Mouse (Mus musculus) myocyte (in vitro differentiated cells): ENCODE data around the gene Nbas.

ENCODE experiments used
- MAX ChIP-seq: IDR thresholded peaks from one replicate; pipeline ENCODE4 v1.6.1; 2011; ENCODE audit warnings: low read depth, mild to moderate bottlenecking, control low read depth
- MYOG ChIP-seq, 3 experiments: IDR thresholded peaks; one replicate each; pipeline ENCODE4 v1.6.1; 2011; ENCODE audit warnings: control low read depth in 2 of 3, low read depth in 2 of 3, mild to moderate bottlenecking in 2 of 3; ENCODE audit not compliant: insufficient read length in 2 of 3, control insufficient read depth in 1 of 3, insufficient read depth in 1 of 3
- POLR2A ChIP-seq: IDR thresholded peaks from one replicate; pipeline ENCODE4 v1.6.1; 2011; ENCODE audit warnings: low read depth, mild to moderate bottlenecking, control low read depth, moderate library complexity; ENCODE audit not compliant: insufficient read length
- POLR2AphosphoS2 ChIP-seq: IDR thresholded peaks from one replicate; pipeline ENCODE4 v1.6.1; 2011; ENCODE audit warnings: low read depth, control low read depth; ENCODE audit not compliant: insufficient read length
- TCF12 ChIP-seq: IDR thresholded peaks from one replicate; pipeline ENCODE4 v1.6.1; 2011; ENCODE audit warnings: mild to moderate bottlenecking, control low read depth; ENCODE audit not compliant: poor library complexity, insufficient read depth, severe bottlenecking
- USF1 ChIP-seq: IDR thresholded peaks from one replicate; pipeline ENCODE4 v1.6.1; 2011; ENCODE audit warnings: low read depth, mild to moderate bottlenecking, control low read depth, moderate library complexity

- TF ChIP-seq POLR2AphosphoS2 (no peak), POLR2A (no peak), USF1 (no peak), TCF12 (no peak), MYOG (IDR thresholded peaks at IDR 0.05; ENCODE audit: control insufficient read depth in 1 of 3, insufficient read depth in 1 of 3, insufficient read length in 2 of 3, low read depth in 2 of 3) (no peak), MAX (no peak)
Observed at GRCm38 (mm10) chr12:13460223-13460853, 191.4 kb downstream of the Nbas start.
